Mouse (Mus musculus): ENCODE measurements around the gene Nrg3. TPM values are rescaled to one million over a fixed set of nuclear protein-coding genes. Genes with fewer than 3 reads are reported as not detected.

The Nrg3 gene
- polyA plus RNA-seq, 1 experiment: not detected

DNA sequence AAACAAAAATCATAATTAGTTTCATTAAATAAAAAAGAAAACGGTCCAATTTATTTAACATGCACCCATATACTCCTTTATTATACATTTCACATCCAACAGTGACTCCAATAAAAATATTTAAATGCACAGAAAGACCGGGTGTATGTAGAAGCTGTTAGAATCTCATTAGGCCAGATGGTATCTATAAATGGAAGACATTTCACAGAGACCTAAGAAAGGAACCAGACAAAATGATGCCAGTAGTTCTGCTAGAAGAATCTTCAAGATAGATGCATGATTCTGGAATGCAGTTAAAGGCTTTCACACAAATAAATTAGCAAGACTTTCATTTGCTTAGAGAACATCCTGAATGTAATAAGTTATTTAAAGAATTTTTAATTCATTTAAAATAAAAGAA, 602.3 kb downstream of the Nrg3 start:
- TF ChIP-seq CTCF (IDR thresholded peaks at IDR 0.05; ENCODE audit: low read depth, low read length): no peak
- TF ChIP-seq POLR2A (IDR thresholded peaks at IDR 0.05; ENCODE audit: borderline replicate concordance, low read depth, low read length): no peak
- Histone ChIP-seq H3K4me3 (ENCODE audit: insufficient read depth, low read length) (no peak overlapping the region), H3K27ac (ENCODE audit: insufficient read depth, low read depth, low read length) (no peak overlapping the region), H3K4me1 (ENCODE audit: control insufficient read depth, insufficient read depth, low read length) (no peaks in the 10 kb centered on the region)

DNA sequence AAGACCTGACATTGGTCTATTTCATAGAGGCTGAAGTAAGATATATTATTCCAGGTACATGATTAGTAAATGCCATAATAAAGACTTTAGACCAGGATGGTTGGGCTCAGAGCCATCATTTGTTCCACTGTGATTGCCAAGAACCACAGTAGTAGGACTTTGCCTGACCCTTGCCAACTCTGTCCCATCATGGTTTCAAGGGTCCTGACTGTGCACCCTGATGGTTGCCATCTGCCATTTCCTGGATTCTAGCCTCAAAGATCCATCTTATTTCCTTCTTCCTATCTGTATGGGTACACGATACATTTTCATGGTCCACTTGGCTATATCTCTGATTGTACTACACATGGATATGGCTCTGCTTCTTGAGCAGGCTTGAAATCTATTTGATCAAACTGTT, 625.3 kb downstream of the Nrg3 start:
- H3K27ac ChIP-seq (ENCODE audit: insufficient read depth, low read depth, low read length): no peak overlapping the region
- TF ChIP-seq POLR2A (IDR thresholded peaks at IDR 0.05; ENCODE audit: borderline replicate concordance, low read depth, low read length): no peak
- no peak for TF ChIP-seq CTCF (IDR thresholded peaks at IDR 0.05; ENCODE audit: low read depth, low read length)
- H3K4me3 ChIP-seq (ENCODE audit: insufficient read depth, low read length): no peak overlapping the region
- no peaks in the 10 kb centered on the region for H3K4me1 ChIP-seq (ENCODE audit: control insufficient read depth, insufficient read depth, low read length)

DNA sequence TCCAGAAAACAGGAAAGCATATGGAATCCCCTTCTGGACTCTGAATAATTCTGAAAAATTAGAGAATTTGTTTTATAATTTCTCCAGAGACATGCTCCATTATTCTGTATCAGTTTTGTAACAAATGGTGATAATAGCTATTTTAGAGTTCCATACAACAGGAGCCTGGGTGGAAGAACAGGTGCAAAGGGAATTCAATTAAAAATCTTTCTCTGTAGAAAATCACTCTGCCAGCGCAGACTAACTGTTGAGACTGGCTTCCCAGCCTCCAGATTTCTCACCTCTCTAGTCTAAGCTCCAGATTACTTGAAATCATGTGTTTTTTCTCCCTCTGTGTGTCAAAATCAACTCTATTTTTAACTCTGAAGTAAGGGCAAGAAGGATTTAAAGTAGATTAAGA, 625.8 kb downstream of the Nrg3 start:
- Histone ChIP-seq H3K4me1 (ENCODE audit: control insufficient read depth, insufficient read depth, low read length) (no peaks in the 10 kb centered on the region), H3K27ac (ENCODE audit: insufficient read depth, low read depth, low read length) (no peak overlapping the region), H3K4me3 (ENCODE audit: insufficient read depth, low read length) (no peak overlapping the region)
- TF ChIP-seq POLR2A (IDR thresholded peaks at IDR 0.05; ENCODE audit: borderline replicate concordance, low read depth, low read length) (no peak), CTCF (IDR thresholded peaks at IDR 0.05; ENCODE audit: low read depth, low read length) (no peak)

DNA sequence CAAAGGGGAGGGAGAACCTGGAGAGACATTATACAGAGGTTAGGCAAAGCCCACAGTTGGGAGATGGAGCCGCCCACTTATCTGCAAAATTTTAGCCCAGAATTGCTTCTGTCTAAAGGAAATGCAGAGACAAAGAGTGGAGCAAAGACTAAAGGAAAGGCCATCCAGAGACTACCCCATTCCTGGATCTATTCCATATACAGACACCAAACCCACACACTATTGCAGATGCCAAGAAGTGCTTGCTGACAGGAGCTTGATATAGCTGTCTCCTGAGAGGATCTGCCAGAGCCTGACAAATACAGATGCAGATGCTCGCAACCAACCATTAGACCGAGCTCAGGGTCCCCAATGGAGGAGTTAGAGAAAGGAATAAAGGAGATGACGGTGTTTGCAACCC, 637.9 kb downstream of the Nrg3 start:
- H3K4me1 ChIP-seq (ENCODE audit: control insufficient read depth, insufficient read depth, low read length): no peaks in the 10 kb centered on the region
- no peak overlapping the region for H3K4me3 ChIP-seq (ENCODE audit: insufficient read depth, low read length)
- no peak for TF ChIP-seq CTCF (IDR thresholded peaks at IDR 0.05; ENCODE audit: low read depth, low read length)
- TF ChIP-seq POLR2A (IDR thresholded peaks at IDR 0.05; ENCODE audit: borderline replicate concordance, low read depth, low read length): no peak

DNA sequence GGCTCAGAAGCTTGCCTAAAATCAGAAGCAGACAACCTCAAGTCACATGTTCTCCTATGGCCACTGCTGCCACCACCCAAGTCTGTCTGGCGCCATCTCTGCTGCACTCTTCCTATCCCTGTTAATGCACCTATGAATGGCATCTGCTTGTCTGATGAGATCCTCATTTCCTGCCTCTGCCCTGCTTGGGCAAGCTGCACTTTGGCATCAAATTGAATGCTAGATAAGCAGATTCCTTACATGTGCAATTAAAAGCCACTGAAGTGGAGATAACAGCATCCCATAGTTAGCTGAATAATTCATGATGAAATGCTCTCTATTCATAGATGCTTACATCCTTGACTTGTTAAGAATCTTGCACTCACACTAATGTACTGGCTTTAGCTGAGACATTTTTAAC, 648.0 kb downstream of the Nrg3 start:
- TF ChIP-seq CTCF (IDR thresholded peaks at IDR 0.05; ENCODE audit: low read depth, low read length): no peak
- TF ChIP-seq POLR2A (IDR thresholded peaks at IDR 0.05; ENCODE audit: borderline replicate concordance, low read depth, low read length): no peak
- H3K4me1 ChIP-seq (ENCODE audit: control insufficient read depth, insufficient read depth, low read length): no peaks in the 10 kb centered on the region
- no peak overlapping the region for H3K4me3 ChIP-seq (ENCODE audit: insufficient read depth, low read length)
- no peak overlapping the region for H3K27ac ChIP-seq (ENCODE audit: insufficient read depth, low read depth, low read length)

More for the DNA sequence above, 637.9 kb downstream of the Nrg3 start:
- H3K27ac ChIP-seq (ENCODE audit: insufficient read depth, low read depth, low read length): no peak overlapping the region

DNA sequence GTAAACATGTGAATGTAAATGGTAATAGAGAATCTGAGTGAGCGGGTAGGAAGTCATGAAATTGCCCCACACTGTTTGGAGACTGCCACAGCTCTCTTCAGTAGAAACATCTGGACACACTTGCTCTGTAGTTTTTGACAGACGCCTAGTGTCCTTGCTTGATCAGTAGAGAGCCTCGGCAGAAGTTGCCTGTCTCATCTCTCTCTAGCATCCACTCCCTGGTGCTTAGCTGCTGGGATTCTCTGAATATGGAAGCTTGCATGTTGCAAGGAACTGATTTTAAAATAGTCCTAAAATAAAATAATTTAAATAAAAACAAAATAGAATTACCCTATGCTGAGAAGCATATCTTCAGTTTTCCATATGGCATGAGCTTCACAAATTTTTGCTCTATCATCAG, 675.9 kb downstream of the Nrg3 start:
- no peak overlapping the region for H3K27ac ChIP-seq (ENCODE audit: insufficient read depth, low read depth, low read length)
- H3K4me1 ChIP-seq (ENCODE audit: control insufficient read depth, insufficient read depth, low read length): no peaks in the 10 kb centered on the region
- TF ChIP-seq CTCF (IDR thresholded peaks at IDR 0.05; ENCODE audit: low read depth, low read length): no peak
- TF ChIP-seq POLR2A (IDR thresholded peaks at IDR 0.05; ENCODE audit: borderline replicate concordance, low read depth, low read length): no peak
- H3K4me3 ChIP-seq (ENCODE audit: insufficient read depth, low read length): no peak overlapping the region

DNA sequence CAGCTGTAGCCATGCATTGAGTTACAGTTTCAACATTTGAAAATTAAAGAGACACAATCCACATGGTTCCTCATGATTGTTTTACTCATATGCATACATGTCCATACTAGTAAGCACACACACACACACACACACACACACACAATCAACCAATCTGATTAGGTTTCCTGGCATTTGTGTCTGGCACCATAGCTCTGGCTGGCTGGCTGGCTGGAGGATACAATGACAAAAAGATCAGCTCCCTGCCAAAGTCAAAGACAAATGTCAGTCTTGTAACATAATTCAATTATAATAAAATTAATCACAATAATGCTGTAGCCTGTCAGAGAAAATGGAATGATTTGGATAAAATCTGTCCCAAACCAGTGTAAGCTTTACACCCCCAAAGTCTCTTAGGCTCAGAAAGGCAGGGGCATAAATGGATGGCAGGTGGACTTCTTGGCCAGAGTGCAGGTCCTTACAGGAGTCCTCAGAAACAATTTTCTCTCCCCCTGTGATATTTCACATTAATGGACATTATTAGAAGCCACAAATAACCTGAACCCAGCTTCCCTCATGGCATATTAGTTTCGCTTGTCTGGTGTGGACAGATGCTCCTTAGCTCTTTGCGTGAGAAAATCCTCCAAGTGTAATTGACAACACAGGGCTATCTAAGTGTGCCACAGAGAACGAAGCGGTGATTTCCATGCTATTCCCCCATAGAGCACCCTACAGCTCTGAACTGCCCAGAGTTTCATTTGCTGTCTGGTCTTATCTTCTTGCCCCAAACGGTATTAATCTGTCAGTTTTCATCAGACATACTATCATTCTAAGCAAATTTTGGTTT, 697.4 kb downstream of the Nrg3 start:
- no peak for TF ChIP-seq POLR2A (IDR thresholded peaks at IDR 0.05; ENCODE audit: borderline replicate concordance, low read depth, low read length)
- TF ChIP-seq CTCF (IDR thresholded peaks at IDR 0.05; ENCODE audit: low read depth, low read length): no peak
- no peak overlapping the region for H3K27ac ChIP-seq (ENCODE audit: insufficient read depth, low read depth, low read length)
- no peak overlapping the region for H3K4me3 ChIP-seq (ENCODE audit: insufficient read depth, low read length)
- H3K4me1 ChIP-seq (ENCODE audit: control insufficient read depth, insufficient read depth, low read length): no peaks in the 10 kb centered on the region

DNA sequence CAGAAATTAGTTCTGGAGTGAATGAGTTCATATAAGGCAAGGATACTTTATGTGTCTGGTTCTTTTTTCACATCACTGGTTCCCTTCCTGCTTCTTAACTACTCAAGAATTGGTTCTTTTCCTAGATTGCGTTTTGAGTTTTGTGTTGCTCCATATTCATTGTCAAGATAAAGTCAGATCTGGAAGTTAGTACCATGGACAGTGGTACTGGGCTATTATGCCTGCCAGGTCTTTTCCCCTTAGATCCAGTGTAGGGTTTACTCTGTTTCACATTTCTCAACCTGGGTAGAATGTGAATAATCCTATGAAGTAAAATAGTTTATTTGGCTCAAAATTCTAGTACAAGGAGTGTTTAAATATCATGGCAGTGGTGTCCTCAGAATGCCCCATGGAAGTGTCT, 698.1 kb downstream of the Nrg3 start:
- no peaks in the 10 kb centered on the region for H3K4me1 ChIP-seq (ENCODE audit: control insufficient read depth, insufficient read depth, low read length)
- TF ChIP-seq POLR2A (IDR thresholded peaks at IDR 0.05; ENCODE audit: borderline replicate concordance, low read depth, low read length) (no peak), CTCF (IDR thresholded peaks at IDR 0.05; ENCODE audit: low read depth, low read length) (no peak)
- no peak overlapping the region for H3K4me3 ChIP-seq (ENCODE audit: insufficient read depth, low read length)
- H3K27ac ChIP-seq (ENCODE audit: insufficient read depth, low read depth, low read length): no peak overlapping the region

DNA sequence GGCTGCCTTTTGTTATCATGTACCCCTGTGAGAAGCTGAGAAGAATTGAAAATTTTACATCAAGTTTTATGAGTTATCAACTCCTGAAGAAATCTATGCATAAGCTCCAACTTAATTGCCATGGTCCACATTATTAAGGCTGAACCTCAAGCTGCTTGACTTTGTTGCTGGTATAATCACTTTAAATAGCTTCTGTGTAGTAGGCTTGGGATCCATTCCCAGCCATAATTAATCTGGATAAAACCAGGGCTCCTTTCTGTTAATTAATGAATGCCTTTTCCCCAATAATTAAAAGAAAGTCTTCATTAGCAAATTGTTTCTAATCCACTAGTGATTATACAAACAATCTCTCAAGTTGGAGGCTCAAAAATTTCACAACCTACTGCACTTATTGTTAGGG, 742.4 kb downstream of the Nrg3 start:
- no peak for TF ChIP-seq POLR2A (IDR thresholded peaks at IDR 0.05; ENCODE audit: borderline replicate concordance, low read depth, low read length)
- TF ChIP-seq CTCF (IDR thresholded peaks at IDR 0.05; ENCODE audit: low read depth, low read length): no peak
- no peak overlapping the region for H3K4me3 ChIP-seq (ENCODE audit: insufficient read depth, low read length)
- H3K4me1 ChIP-seq (ENCODE audit: control insufficient read depth, insufficient read depth, low read length): no peaks in the 10 kb centered on the region
- no peak overlapping the region for H3K27ac ChIP-seq (ENCODE audit: insufficient read depth, low read depth, low read length)

DNA sequence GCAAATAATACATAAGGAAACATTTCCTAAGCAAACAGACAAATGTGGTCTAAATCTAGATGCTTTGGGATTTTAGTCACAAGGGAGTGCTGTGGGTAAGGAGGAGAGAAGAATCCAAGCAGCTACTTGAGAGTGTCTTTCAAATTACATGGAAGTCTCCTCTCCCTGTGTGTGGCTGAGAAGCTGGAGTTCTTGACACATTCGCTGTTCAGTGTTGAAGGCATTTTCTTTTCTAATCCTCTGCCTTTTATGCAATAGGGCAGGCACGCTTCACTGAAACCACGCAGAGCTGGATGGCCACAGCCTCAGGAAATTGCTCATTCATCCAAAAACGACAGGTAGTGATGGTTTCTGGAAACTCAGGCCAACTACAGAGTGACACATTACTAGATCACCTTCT, 769.0 kb downstream of the Nrg3 start:
- Histone ChIP-seq H3K4me3 (ENCODE audit: insufficient read depth, low read length) (no peak overlapping the region), H3K4me1 (ENCODE audit: control insufficient read depth, insufficient read depth, low read length) (no peaks in the 10 kb centered on the region), H3K27ac (ENCODE audit: insufficient read depth, low read depth, low read length) (no peak overlapping the region)
- TF ChIP-seq POLR2A (IDR thresholded peaks at IDR 0.05; ENCODE audit: borderline replicate concordance, low read depth, low read length) (no peak), CTCF (IDR thresholded peaks at IDR 0.05; ENCODE audit: low read depth, low read length) (no peak)

Measured in bone marrow macrophage, adult 2 months (primary cell).